Mouse (Mus musculus) erythroblast, embryonic 14.5 days (primary cell): Measurements from ENCODE around the gene Plk1.

Source experiments
- GATA1 ChIP-seq: IDR thresholded peaks from 2 replicates; pipeline ENCODE4 v1.6.1; 2012; ENCODE audit warnings: low read length, inconsistent platforms, mixed read lengths
- TAL1 ChIP-seq: IDR thresholded peaks from 3 replicates; pipeline ENCODE4 v1.6.1; 2012; ENCODE audit warnings: low read length, inconsistent platforms, mixed read lengths

DNA sequence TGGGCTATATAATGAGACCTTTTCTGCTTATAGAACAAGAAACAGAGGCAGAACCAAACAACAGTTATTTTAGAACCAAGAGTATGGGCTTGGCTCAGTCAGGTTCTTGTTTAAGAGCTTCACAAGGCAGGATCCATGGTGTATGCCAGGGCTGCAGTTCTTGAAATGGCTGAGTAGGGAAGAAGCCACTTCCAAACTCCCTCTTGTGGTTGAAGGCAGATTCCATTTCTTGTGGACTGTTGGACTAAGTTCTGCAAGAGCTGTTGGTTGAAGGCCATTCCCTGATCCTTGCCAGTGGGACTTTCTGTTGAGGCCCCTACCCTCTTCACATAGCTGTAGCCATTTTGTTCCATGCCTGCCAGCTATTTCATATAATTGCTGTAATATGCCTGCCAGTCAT, 34.7 kb downstream of the Plk1 start:
- TF ChIP-seq TAL1 (no peak), GATA1 (no peak)
